Mouse (Mus musculus): ENCODE results near the gene M1ap. TPM values are rescaled to one million over a fixed set of nuclear protein-coding genes. Genes with fewer than 3 reads are reported as not detected.

The M1ap gene
- total and polyA plus RNA-seq, 3 experiments = 0.31 to 0.34 TPM; not detected in 1

DNA sequence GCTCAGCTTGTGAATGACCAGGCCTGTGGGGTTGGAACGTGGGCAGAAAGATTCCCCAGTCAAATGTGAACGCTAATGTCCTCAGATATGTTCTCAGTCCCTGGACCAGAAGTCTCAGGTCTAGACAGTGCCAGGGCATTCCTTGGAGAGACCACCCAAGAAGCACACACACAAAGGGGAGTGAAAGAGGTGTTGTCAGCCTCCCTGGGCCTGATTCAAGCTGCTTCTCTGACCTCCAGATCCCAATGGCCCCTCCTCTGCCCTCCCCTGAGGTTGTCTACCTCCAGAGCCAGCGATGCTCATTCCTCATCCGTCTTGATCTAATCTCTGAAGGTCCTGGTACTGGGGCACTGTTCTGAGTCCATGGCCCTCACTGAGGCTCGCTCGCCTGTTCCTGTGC lies 96.9 kb downstream of the M1ap start:
- no peak overlapping the region for H3K27ac ChIP-seq
- H3K79me2 ChIP-seq (replicated peaks; ENCODE audit: control insufficient read depth, insufficient read depth, low read length) = no peaks in the 10 kb centered on the region
- no peak overlapping the region for H3K9ac ChIP-seq (ENCODE audit: low read depth, low read length)
- no peaks in the 10 kb centered on the region for H3K36me3 ChIP-seq (ENCODE audit: control insufficient read depth, insufficient read depth, low read length)
- no peak overlapping the region for H3K4me3 ChIP-seq
- intact Hi-C loops (cut with DNase I) = no loop called here
- no peak for DNase-seq
- H3K4me1 ChIP-seq (ENCODE audit: control insufficient read depth, insufficient read depth, low read length) = peaks cover 3% of the 10 kb centered on the region; the same call in 1 of the 2 replicates
- H3K27me3 ChIP-seq (ENCODE audit: control insufficient read depth, insufficient read depth, low read length) = no peaks in the 10 kb centered on the region
- TF ChIP-seq EP300 (IDR thresholded peaks at IDR 0.05; ENCODE audit: insufficient read depth, low read depth, low read length) (no peak), CTCF (IDR thresholded peaks at IDR 0.05) (no peak), POLR2A (IDR thresholded peaks at IDR 0.05; ENCODE audit: insufficient read depth, low read depth, low read length) (no peak)
- 80% methylated on average over 6 of the region's 6 CpGs for WGBS

DNA sequence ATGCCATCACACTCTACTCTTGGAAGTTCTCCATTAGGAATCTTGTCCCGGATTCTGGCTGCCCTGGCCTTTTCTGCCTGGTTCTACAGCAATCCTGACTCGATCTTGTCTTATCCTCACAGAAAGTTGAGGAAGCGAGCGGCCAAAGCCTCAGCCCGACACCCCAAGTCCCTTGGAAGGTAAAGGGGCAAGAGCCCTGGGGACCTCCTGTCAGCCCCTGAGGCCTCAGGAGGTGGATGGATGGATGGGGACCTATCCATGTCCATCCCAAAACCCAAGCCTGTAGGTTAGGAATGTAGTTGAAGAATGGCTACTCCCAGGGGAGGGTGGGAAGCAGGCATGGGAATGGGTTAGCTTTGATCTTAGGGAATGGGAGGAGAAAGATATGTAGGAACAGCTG lies 97.3 kb downstream of the M1ap start:
- H3K4me1 ChIP-seq (ENCODE audit: control insufficient read depth, insufficient read depth, low read length) = peaks cover 2% of the 10 kb centered on the region; the same call in 1 of the 2 replicates
- DNase-seq = no peak
- H3K9ac ChIP-seq (ENCODE audit: low read depth, low read length) = no peak overlapping the region
- no peaks in the 10 kb centered on the region for H3K36me3 ChIP-seq (ENCODE audit: control insufficient read depth, insufficient read depth, low read length)
- no peak overlapping the region for H3K4me3 ChIP-seq
- H3K27ac ChIP-seq = no peak overlapping the region
- 93% methylated on average over 5 of the region's 5 CpGs for WGBS
- no peak for TF ChIP-seq EP300 (IDR thresholded peaks at IDR 0.05; ENCODE audit: insufficient read depth, low read depth, low read length)
- no peak for TF ChIP-seq POLR2A (IDR thresholded peaks at IDR 0.05; ENCODE audit: insufficient read depth, low read depth, low read length)
- no peak for TF ChIP-seq CTCF (IDR thresholded peaks at IDR 0.05)
- H3K79me2 ChIP-seq (replicated peaks; ENCODE audit: control insufficient read depth, insufficient read depth, low read length) = no peaks in the 10 kb centered on the region
- intact Hi-C loops (cut with DNase I) = no loop called here
- no peaks in the 10 kb centered on the region; the same call in 1 of the 2 replicates for H3K27me3 ChIP-seq (ENCODE audit: control insufficient read depth, insufficient read depth, low read length)

- Histone ChIP-seq H3K79me2 (replicated peaks; ENCODE audit: control insufficient read depth, insufficient read depth, low read length) (no peaks in the 10 kb centered on the region), H3K27me3 (ENCODE audit: control insufficient read depth, insufficient read depth, low read length) (no peaks in the 10 kb centered on the region; the same call in 1 of the 2 replicates), H3K27ac (no peak overlapping the region), H3K4me3 (no peak overlapping the region), H3K36me3 (ENCODE audit: control insufficient read depth, insufficient read depth, low read length) (no peaks in the 10 kb centered on the region), H3K9ac (ENCODE audit: low read depth, low read length) (no peak overlapping the region), H3K4me1 (ENCODE audit: control insufficient read depth, insufficient read depth, low read length) (peaks cover 2% of the 10 kb centered on the region; the same call in 1 of the 2 replicates)
- peak; percentile 52 to 58 for DNase-seq
- 15% methylated on average over 9 of the region's 9 CpGs for WGBS
- intact Hi-C loops (cut with DNase I) = no loop called here
- TF ChIP-seq EP300 (IDR thresholded peaks at IDR 0.05; ENCODE audit: insufficient read depth, low read depth, low read length) (0 out of 2 replicates have a peak, but pooled peaks have one; percentile 43), CTCF (IDR thresholded peaks at IDR 0.05) (no peak)
These were observed 98.0 kb downstream of the M1ap start for GRCm38 (mm10) chr6:83044742-83045141.

DNA sequence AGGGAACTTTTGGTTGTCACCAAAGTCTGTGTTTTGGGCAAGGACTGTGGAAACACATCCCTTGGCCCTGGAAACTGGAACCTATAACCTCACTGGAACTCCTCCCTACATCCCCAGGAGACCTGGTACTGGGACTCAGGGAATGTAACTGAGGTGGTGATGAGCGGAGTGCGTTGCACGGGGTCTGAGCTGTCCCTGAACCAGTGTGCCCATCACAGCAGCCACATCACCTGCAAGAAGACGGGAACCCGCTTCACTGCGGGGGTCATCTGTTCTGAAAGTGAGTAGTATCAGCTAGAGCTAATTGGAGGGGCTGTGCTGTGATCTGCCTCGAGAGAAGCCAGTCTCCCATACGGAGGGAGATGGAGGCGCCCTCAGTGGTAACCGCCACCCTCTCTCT lies 102.7 kb downstream of the M1ap start:
- DNase-seq = no peak
- intact Hi-C loops (cut with DNase I) = no loop called here
- Histone ChIP-seq H3K27ac (no peak overlapping the region), H3K36me3 (ENCODE audit: control insufficient read depth, insufficient read depth, low read length) (no peaks in the 10 kb centered on the region), H3K4me3 (no peak overlapping the region), H3K4me1 (ENCODE audit: control insufficient read depth, insufficient read depth, low read length) (peaks cover 6% of the 10 kb centered on the region), H3K79me2 (replicated peaks; ENCODE audit: control insufficient read depth, insufficient read depth, low read length) (no peaks in the 10 kb centered on the region), H3K9ac (ENCODE audit: low read depth, low read length) (no peak overlapping the region), H3K27me3 (ENCODE audit: control insufficient read depth, insufficient read depth, low read length) (no peaks in the 10 kb centered on the region; the same call in 1 of the 2 replicates)
- 71% methylated on average over 10 of the region's 10 CpGs for WGBS
- no peak for TF ChIP-seq POLR2A (IDR thresholded peaks at IDR 0.05; ENCODE audit: insufficient read depth, low read depth, low read length)
- TF ChIP-seq EP300 (IDR thresholded peaks at IDR 0.05; ENCODE audit: insufficient read depth, low read depth, low read length) = no peak
- TF ChIP-seq CTCF (IDR thresholded peaks at IDR 0.05) = no peak

- H3K79me2 ChIP-seq (replicated peaks; ENCODE audit: control insufficient read depth, insufficient read depth, low read length) = no peaks in the 10 kb centered on the region; the same call in 1 of the 2 replicates
- H3K4me3 ChIP-seq = peak overlapping the region; percentile 88
- H3K27ac ChIP-seq = peak overlapping the region; percentile 93
- no peaks in the 10 kb centered on the region for H3K36me3 ChIP-seq (ENCODE audit: control insufficient read depth, insufficient read depth, low read length)
- H3K27me3 ChIP-seq (ENCODE audit: control insufficient read depth, insufficient read depth, low read length) = no peaks in the 10 kb centered on the region; the same call in 1 of the 2 replicates
- H3K9ac ChIP-seq (ENCODE audit: low read depth, low read length) = peak overlapping the region; percentile 75
- no peak for TF ChIP-seq CTCF (IDR thresholded peaks at IDR 0.05)
- no peak for TF ChIP-seq POLR2A (IDR thresholded peaks at IDR 0.05; ENCODE audit: insufficient read depth, low read depth, low read length)
- TF ChIP-seq EP300 (IDR thresholded peaks at IDR 0.05; ENCODE audit: insufficient read depth, low read depth, low read length) = no peak
- intact Hi-C loops (cut with DNase I) = no loop called here
- peak; percentile 43 for DNase-seq
- H3K4me1 ChIP-seq (ENCODE audit: control insufficient read depth, insufficient read depth, low read length) = peaks cover 8% of the 10 kb centered on the region
- WGBS = 4% methylated on average over 26 of the region's 26 CpGs
These were observed 106.6 kb downstream of the M1ap start for GRCm38 (mm10) chr6:83053136-83053960.
